Mouse (Mus musculus) hindbrain, embryonic 13.5 days (tissue): Measurements from ENCODE around the gene Gm609. TPM values are rescaled to one million over a fixed set of nuclear protein-coding genes. Genes with fewer than 3 reads are reported as not detected.
A peak's percentile ranks its signal among the peaks of the same experiment; 100 is the strongest.
"Not testable (repeated sequence)": the region's sequence is repeated elsewhere in the genome, so short reads cannot be mapped to it uniquely, and the experiment has no call there.

Experiments used
- ATAC-seq: fragments of 200-750 bp; cut with Nextera tagmentation; 2 replicates; pipeline ENCODE4 v1.8.0; 2017; ENCODE audit warnings: moderate TSS enrichment; ENCODE audit not compliant: low FRiP score
- H3K27ac ChIP-seq: fragments of 300-500 bp; sonication (generic); 2 replicates; pipeline ENCODE4 v1.5.1; 2015; ENCODE audit warnings: inconsistent platforms, mild to moderate bottlenecking, moderate library complexity
- H3K27me3 ChIP-seq: fragments of 300-500 bp; sonication (generic); 2 replicates; pipeline ENCODE4 v1.6.1; 2015; ENCODE audit warnings: mild to moderate bottlenecking, inconsistent platforms
- H3K36me3 ChIP-seq: fragments of 300-500 bp; sonication (generic); 2 replicates; pipeline ENCODE4 v1.6.1; 2015; ENCODE audit warnings: mild to moderate bottlenecking, inconsistent platforms
- H3K4me1 ChIP-seq: fragments of 300-500 bp; sonication (generic); replicated peaks from 2 replicates; pipeline ENCODE4 v1.6.1; 2015; ENCODE audit warnings: inconsistent platforms
- H3K4me2 ChIP-seq: fragments of 300-500 bp; sonication (generic); 2 replicates; pipeline ENCODE4 v1.6.1; 2015; ENCODE audit warnings: inconsistent platforms, mild to moderate bottlenecking, moderate library complexity
- H3K4me3 ChIP-seq: fragments of 300-500 bp; sonication (generic); 2 replicates; pipeline ENCODE4 v1.5.1; 2015; ENCODE audit warnings: mild to moderate bottlenecking, inconsistent platforms
- H3K9ac ChIP-seq: fragments of 300-500 bp; sonication (generic); 2 replicates; pipeline ENCODE4 v1.6.1; 2015; ENCODE audit warnings: mild to moderate bottlenecking, inconsistent platforms
- H3K9me3 ChIP-seq: fragments of 300-500 bp; sonication (generic); 2 replicates; pipeline ENCODE4 v1.6.1; 2016; ENCODE audit warnings: inconsistent platforms
- WGBS: fragments of 180-500 bp; shearing (Covaris S2); methylation state at CpG from one replicate; pipeline ENCODE4 v1.1.7; 2015; 5-methylcytosine and 5-hydroxymethylcytosine counted together
- polyA plus RNA-seq: library from polyadenylated mRNA; unstranded; fragments of >200 nt; fragmentation: Nextera tagmentation; extraction: Ambion mirVana; gene quantifications from 2 replicates; pipeline ENCODE4 v1.2.1, GENCODE M21; 2015

Gm609 gene
- polyA plus RNA-seq, 1 experiment from 2014 or later: not detected

- 33% methylated on average over 7 of the region's 7 CpGs for WGBS
- Histone ChIP-seq H3K4me2 (peak overlapping the region; percentile 57), H3K9ac (peak overlapping the region; percentile 88), H3K4me3 (peak overlapping the region; percentile 69), H3K27ac (peak overlapping the region; percentile 98), H3K4me1 (peaks cover 11% of the 10 kb centered on the region)
- ATAC-seq: peak; percentile 65
- not testable (repeated sequence) for H3K36me3 ChIP-seq, H3K9me3 ChIP-seq, H3K27me3 ChIP-seq
These were observed 83.7 kb downstream of the Gm609 start for GRCm38 (mm10) chr16:45409064-45409446.

- ATAC-seq: peak; percentile 98
- H3K27ac ChIP-seq: peak within 1 kb of the TSS; percentile 98
- H3K9me3 ChIP-seq: no peaks in the 10 kb centered on the region
- H3K4me3 ChIP-seq: peak within 1 kb of the TSS; percentile 69
- peak within 1 kb of the TSS; percentile 88 for H3K9ac ChIP-seq
- peak within 1 kb of the TSS; percentile 57 for H3K4me2 ChIP-seq
- peaks cover 11% of the 10 kb centered on the region for H3K4me1 ChIP-seq
- WGBS: 2% methylated on average over 28 of the region's 28 CpGs
- H3K27me3 ChIP-seq: no peaks in the 10 kb centered on the region
- H3K36me3 ChIP-seq: no peaks in the 10 kb centered on the region
These were observed 84.2 kb downstream of the Gm609 start, which contains the start of gene Cd200 for GRCm38 (mm10) chr16:45408425-45409063. Gene Cd200, minus strand, starts transcription at chr16:45409053.

DNA sequence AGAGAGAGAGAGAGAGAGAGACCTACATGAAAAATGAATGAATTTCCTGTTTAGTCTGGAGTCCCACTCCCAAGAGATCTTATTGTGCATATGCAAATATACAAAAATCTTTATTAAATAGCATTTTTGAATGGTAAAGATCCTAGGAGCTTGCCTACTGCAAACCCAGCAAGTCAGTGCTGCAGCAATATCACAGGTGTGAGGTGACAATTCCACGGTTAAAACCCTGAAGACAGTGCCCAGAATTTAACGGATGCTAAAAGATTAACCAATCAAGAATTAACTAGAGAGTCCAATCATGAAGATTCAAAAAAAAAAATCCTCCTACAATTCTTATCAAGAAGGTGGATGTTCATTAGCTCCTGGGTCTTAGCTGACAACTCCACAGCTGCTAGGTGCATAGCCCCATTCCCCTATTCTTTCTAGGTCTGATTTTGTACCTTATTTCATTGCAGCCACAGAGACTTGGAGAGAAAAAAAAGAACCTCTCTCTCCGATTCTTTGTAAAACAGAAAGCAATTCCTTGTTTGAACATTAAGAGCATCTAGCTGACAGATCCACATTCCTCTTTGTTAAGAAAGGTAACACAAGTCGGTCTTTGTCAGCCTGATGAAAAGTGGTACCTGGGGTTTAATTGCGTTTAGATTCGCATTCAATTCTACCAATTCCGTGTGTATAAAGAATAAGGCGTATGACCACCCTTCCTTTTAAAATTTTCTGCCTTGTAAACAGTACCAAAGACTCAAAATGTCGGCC, 84.9 kb downstream of the Gm609 start:
- Histone ChIP-seq H3K9me3 (no peaks in the 10 kb centered on the region), H3K4me1 (peaks cover 11% of the 10 kb centered on the region), H3K27ac (peak overlapping the region; percentile 98), H3K36me3 (peaks cover 3% of the 10 kb centered on the region; the same call in 1 of the 2 replicates), H3K27me3 (no peaks in the 10 kb centered on the region), H3K4me3 (peak overlapping the region; percentile 69), H3K9ac (peak overlapping the region; percentile 88), H3K4me2 (peak overlapping the region; percentile 57)
- ATAC-seq: no peak
- WGBS: 31% methylated on average over 9 of the region's 9 CpGs

DNA sequence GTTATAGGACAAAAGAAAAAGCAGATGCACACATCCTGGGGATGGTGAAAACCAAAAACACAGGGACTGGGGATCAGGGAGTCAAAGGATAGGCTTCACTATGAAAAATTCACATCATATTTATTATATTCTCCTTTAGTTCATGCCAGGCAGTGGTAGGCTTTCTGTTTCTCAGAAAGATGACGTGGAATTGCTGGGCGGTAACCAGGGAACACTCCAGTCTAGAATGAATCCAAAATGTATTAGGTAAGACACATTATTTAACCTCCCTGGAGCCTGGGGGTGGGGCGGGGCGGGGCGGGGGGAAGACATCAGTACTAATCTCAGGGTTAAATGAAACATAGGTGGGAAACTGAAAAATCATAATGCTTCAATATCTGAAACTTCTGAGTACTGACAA, 85.7 kb downstream of the Gm609 start:
- no peak for ATAC-seq
- Histone ChIP-seq H3K9ac (peak overlapping the region; percentile 88), H3K9me3 (no peaks in the 10 kb centered on the region), H3K4me2 (peak overlapping the region; percentile 57), H3K4me1 (peaks cover 11% of the 10 kb centered on the region), H3K27me3 (no peaks in the 10 kb centered on the region), H3K4me3 (peak overlapping the region; percentile 69), H3K27ac (peak overlapping the region; percentile 98), H3K36me3 (peaks cover 3% of the 10 kb centered on the region; the same call in 1 of the 2 replicates)
- 77% methylated on average over 5 of the region's 5 CpGs for WGBS

DNA sequence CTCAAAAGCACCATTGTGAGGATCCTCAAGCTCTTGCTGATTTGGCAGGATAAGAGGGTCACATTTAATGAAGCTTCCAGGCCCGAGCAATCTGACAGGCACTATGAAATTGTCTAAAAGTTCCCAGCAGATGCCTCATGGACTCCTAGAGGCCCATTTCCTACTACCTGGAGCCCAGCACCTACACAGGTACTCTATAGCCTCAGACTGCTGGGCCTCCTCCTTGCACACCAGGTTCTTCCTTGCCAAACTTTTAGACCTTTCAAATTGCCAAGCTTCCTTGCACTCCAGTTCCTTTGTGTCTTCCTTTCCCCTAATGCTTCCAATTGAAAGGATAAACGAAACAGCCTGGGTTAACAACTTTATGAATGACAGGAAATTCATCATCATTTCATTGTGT, 89.8 kb downstream of the Gm609 start:
- Histone ChIP-seq H3K27ac (no peak overlapping the region), H3K36me3 (peaks cover 19% of the 10 kb centered on the region), H3K4me2 (no peak overlapping the region), H3K4me1 (peaks cover 11% of the 10 kb centered on the region), H3K9me3 (no peaks in the 10 kb centered on the region), H3K9ac (no peak overlapping the region), H3K4me3 (no peak overlapping the region), H3K27me3 (no peaks in the 10 kb centered on the region)
- no peak for ATAC-seq
- 79% methylated on average over 2 of the region's 2 CpGs for WGBS

GRCm38 (mm10) chr16:45402036-45402435, 90.7 kb downstream of the Gm609 start:
- H3K4me1 ChIP-seq: peaks cover 11% of the 10 kb centered on the region
- WGBS: 100% methylated on average over 1 of the region's 1 CpGs
- H3K4me3 ChIP-seq: no peak overlapping the region
- H3K27ac ChIP-seq: no peak overlapping the region
- no peak for ATAC-seq
- no peak overlapping the region for H3K4me2 ChIP-seq
- H3K27me3 ChIP-seq: no peaks in the 10 kb centered on the region
- no peaks in the 10 kb centered on the region for H3K9me3 ChIP-seq
- peaks cover 19% of the 10 kb centered on the region for H3K36me3 ChIP-seq
- H3K9ac ChIP-seq: no peak overlapping the region

GRCm38 (mm10) chr16:45399947-45400555, 92.7 kb downstream of the Gm609 start:
- Histone ChIP-seq H3K27me3 (no peaks in the 10 kb centered on the region), H3K9ac (no peak overlapping the region), H3K27ac (no peak overlapping the region), H3K36me3 (peaks cover 39% of the 10 kb centered on the region), H3K9me3 (no peaks in the 10 kb centered on the region), H3K4me2 (no peak overlapping the region), H3K4me1 (no peaks in the 10 kb centered on the region), H3K4me3 (no peak overlapping the region)
- 75% methylated on average over 9 of the region's 9 CpGs for WGBS
- ATAC-seq: no peak

DNA sequence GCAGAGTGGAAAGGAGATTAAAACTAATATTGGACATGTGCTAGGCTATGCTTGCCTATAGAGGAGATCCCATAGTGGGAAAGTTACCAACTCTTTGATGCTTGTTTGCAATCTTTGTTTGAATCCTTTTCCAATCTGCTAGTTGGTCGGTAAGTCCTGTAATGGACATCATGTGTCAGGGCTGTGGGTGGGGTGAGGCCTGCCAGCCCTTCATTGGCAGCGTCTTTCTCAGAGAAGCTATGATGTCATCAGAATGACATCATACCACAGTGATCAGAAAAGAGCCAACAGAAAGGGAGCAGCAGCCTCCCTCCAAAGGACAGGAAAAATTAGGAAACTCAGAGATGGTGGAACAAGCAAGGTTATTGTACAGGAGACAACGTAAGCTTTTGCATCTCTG, 93.4 kb downstream of the Gm609 start:
- Histone ChIP-seq H3K36me3 (peaks cover 45% of the 10 kb centered on the region), H3K9ac (no peak overlapping the region), H3K27ac (no peak overlapping the region), H3K4me1 (no peaks in the 10 kb centered on the region), H3K4me2 (no peak overlapping the region), H3K27me3 (no peaks in the 10 kb centered on the region), H3K4me3 (no peak overlapping the region), H3K9me3 (no peaks in the 10 kb centered on the region)
- 92% methylated on average over 3 of the region's 3 CpGs for WGBS
- ATAC-seq: no peak

GRCm38 (mm10) chr16:45397440-45397839, 95.3 kb downstream of the Gm609 start:
- H3K9me3 ChIP-seq: no peaks in the 10 kb centered on the region
- no peak for ATAC-seq
- H3K9ac ChIP-seq: no peak overlapping the region
- no peaks in the 10 kb centered on the region for H3K4me1 ChIP-seq
- H3K4me3 ChIP-seq: no peak overlapping the region
- 91% methylated on average over 2 of the region's 2 CpGs for WGBS
- no peaks in the 10 kb centered on the region for H3K27me3 ChIP-seq
- H3K27ac ChIP-seq: no peak overlapping the region
- H3K4me2 ChIP-seq: no peak overlapping the region
- H3K36me3 ChIP-seq: peaks cover 61% of the 10 kb centered on the region

- H3K4me2 ChIP-seq: no peak overlapping the region
- H3K36me3 ChIP-seq: peaks cover 68% of the 10 kb centered on the region
- no peaks in the 10 kb centered on the region for H3K9me3 ChIP-seq
- no peaks in the 10 kb centered on the region for H3K4me1 ChIP-seq
- ATAC-seq: no peak
- H3K27ac ChIP-seq: no peak overlapping the region
- WGBS: 95% methylated on average over 6 of the region's 6 CpGs
- H3K27me3 ChIP-seq: no peaks in the 10 kb centered on the region
- H3K4me3 ChIP-seq: no peak overlapping the region
- H3K9ac ChIP-seq: no peak overlapping the region
These were observed 100.5 kb downstream of the Gm609 start for GRCm38 (mm10) chr16:45392246-45392645.

DNA sequence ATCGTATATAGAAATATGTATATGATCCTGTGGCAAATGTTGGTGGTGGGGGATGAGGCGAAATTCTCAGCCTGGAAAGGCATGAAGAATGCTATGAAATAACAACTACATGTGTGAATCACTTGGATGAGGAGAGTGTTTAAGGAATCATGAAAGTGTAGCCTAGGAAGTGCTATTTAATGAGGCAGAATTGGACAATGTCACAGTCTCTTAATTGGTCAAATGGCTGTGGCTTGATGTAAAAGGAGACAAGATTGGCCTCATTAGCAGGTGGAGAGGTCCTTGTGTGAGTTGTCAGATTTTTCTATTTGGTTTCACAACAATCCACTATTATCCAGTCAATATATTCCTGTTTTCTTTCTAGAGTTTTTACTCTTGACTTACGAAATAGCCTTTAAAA, 101.1 kb downstream of the Gm609 start:
- no peak overlapping the region for H3K9ac ChIP-seq
- H3K4me3 ChIP-seq: no peak overlapping the region
- H3K27ac ChIP-seq: no peak overlapping the region
- 97% methylated on average over 3 of the region's 3 CpGs for WGBS
- H3K4me1 ChIP-seq: no peaks in the 10 kb centered on the region
- no peak for ATAC-seq
- no peaks in the 10 kb centered on the region for H3K27me3 ChIP-seq
- H3K4me2 ChIP-seq: no peak overlapping the region
- H3K9me3 ChIP-seq: no peaks in the 10 kb centered on the region
- peaks cover 69% of the 10 kb centered on the region for H3K36me3 ChIP-seq

- 83% methylated on average over 5 of the region's 5 CpGs for WGBS
- H3K27ac ChIP-seq: no peak overlapping the region
- H3K4me3 ChIP-seq: no peak overlapping the region
- no peak for ATAC-seq
- H3K4me1 ChIP-seq: no peaks in the 10 kb centered on the region
- H3K36me3 ChIP-seq: peaks cover 63% of the 10 kb centered on the region
- H3K4me2 ChIP-seq: no peak overlapping the region
- H3K9ac ChIP-seq: no peak overlapping the region
- no peaks in the 10 kb centered on the region for H3K9me3 ChIP-seq
- no peaks in the 10 kb centered on the region for H3K27me3 ChIP-seq
These were observed 102.3 kb downstream of the Gm609 start for GRCm38 (mm10) chr16:45390286-45390956.
